Comparison of ENCODE assay signal across 8 mouse cellular contexts in the genomic region with DNA sequence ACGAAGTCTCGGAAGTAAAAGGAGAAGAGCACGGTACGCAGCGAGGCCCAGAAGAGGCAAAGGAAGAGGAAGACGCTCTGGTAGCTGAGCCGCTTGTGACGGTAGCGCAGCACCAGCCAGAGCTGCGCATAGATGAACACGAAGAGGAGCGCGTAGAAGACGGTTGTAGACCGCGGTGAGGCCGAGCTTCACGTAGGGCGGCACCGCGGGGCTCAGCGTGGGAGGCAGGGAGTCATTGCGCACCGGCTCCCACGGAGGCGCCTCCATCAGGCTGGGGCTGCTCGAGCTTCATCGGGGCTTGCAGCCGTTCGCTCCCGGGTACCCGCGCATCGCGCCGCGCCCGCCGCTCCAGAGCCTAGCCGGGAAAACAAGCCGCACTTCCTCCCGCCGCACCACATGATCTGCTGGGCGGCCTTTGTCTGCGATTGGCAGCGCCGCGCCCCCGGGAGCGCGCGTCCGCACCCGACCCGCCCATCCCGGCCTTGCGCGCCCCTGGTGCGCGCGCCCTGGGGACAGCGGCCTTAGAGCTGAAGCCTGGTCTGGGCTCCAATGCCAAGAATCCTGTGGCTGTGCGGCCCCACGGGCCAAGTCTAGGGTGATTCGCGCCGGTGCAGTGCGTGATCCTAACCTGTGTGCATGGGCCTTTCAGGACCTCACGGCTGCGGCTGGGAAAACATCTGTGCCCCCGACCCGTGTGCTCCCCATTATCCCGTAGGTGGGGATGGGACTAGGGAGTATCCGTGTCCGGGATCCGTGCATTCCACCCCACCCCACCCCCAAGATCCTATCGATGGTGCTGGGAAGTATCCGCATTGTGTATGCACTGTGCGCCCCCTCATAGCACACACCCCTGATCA.
DNase-seq lines count a peak whose midpoint lies in the region; ATAC-seq lines count a peak whose summit lies in the region.
"Not testable (repeated sequence)": the region's sequence is repeated elsewhere in the genome, so short reads cannot be mapped to it uniquely, and the experiment has no call there.

No protein-coding gene starts in this region.

- H3K36me3 ChIP-seq in hindbrain, embryonic 15.5 days, result not testable (repeated sequence)

- peak overlapping the region; percentile 49 for H3K4me3 ChIP-seq in hindbrain, embryonic 15.5 days

- not testable (repeated sequence) for H3K9me3 ChIP-seq in hindbrain, embryonic 15.5 days

- peak; percentile 93 for ATAC-seq in hindbrain, embryonic 15.5 days (ENCODE audit: low FRiP score, low read depth)

- peak overlapping the region; percentile 50 for H3K9ac ChIP-seq in hindbrain, embryonic 15.5 days

- DNase-seq in R1 (ENCODE audit: low read depth, low spot score), result peak; percentile 47
- DNase-seq in cerebellum, postnatal 4 days (ENCODE audit: low spot score in 2 of 2), result peak; percentile 53 to 67
- DNase-seq in gastrocnemius, adult 18-20 months (ENCODE audit: low spot score), result peak; percentile 39
- DNase-seq in left cerebral cortex, adult 11 months (ENCODE audit: low spot score), result peak; percentile 49
- DNase-seq in lung, postnatal 14 days, result peak; percentile 72
- DNase-seq in ovary, postnatal 36 days (ENCODE audit: low spot score), result peak; percentile 80
- peak; percentile 58 to 64 for DNase-seq in thymus, postnatal 36 days

- peak overlapping the region; percentile 57 for H3K4me2 ChIP-seq in hindbrain, embryonic 15.5 days

- H3K27me3 ChIP-seq in hindbrain, embryonic 15.5 days, result not testable (repeated sequence)

- H3K27ac ChIP-seq in hindbrain, embryonic 15.5 days (replicated peaks), result peak overlapping the region; percentile 81

- not testable (repeated sequence) for H3K4me1 ChIP-seq in hindbrain, embryonic 15.5 days (replicated peaks)

- WGBS in hindbrain, embryonic 15.5 days, result under 1% methylated on average over 56 of the region's 79 CpGs

Comparison
In these comparisons a context has a peak if more than half of its experiments do, and no peak if none do; other contexts are left out.
1. Peak in every context shown above with its lines: DNase-seq, ATAC-seq, H3K4me3 ChIP-seq and H3K27ac ChIP-seq.